Mouse (Mus musculus) stomach, postnatal 0 days (tissue): Measurements from ENCODE around the gene Mecr.

Experiments used
- CTCF ChIP-seq: IDR thresholded peaks from 2 replicates; pipeline ENCODE4 v1.5.1; 2016; ENCODE audit warnings: antibody characterized with exemption, low read depth, mild to moderate bottlenecking, moderate library complexity
- EP300 ChIP-seq: optimal IDR thresholded peaks from 2 replicates; pipeline ENCODE3; 2016; ENCODE audit warnings: antibody characterized with exemption

GRCm38 (mm10) chr4:131899180-131899554, 55.9 kb downstream of the Mecr start:
- TF ChIP-seq CTCF (no peak), EP300 (no peak)
